Mouse (Mus musculus) erythroid progenitor cell, adult 5-6 weeks (primary cell): ENCODE data around the gene Scaper. TPM values are rescaled to one million over a fixed set of nuclear protein-coding genes. Genes with fewer than 3 reads are reported as not detected.

Experiments used
- ATAC-seq: replicated peaks from 2 replicates; pipeline ENCODE4 v1.8.0; 2016; ENCODE audit warnings: moderate number of reproducible peaks, mild to moderate bottlenecking, moderate TSS enrichment, inconsistent platforms; ENCODE audit not compliant: poor library complexity, low FRiP score, severe bottlenecking
- total RNA-seq, 2 experiments: library from RNA; stranded (forward) in 1 of 2; stranded (reverse) in 1 of 2; fragments of 150-400 nt in 1 of 2; fragments of 186-747, 209-891 nt in 1 of 2; gene quantifications; 2 replicates each; pipeline versions ENCODE4 v1.2.3 to v1.2.4; 2015 to 2017; ENCODE audit warnings: low replicate concordance in 2 of 2

The Scaper gene
- total RNA-seq, 2 experiments from 2014 or later = 3.4 to 9.1 TPM

DNA sequence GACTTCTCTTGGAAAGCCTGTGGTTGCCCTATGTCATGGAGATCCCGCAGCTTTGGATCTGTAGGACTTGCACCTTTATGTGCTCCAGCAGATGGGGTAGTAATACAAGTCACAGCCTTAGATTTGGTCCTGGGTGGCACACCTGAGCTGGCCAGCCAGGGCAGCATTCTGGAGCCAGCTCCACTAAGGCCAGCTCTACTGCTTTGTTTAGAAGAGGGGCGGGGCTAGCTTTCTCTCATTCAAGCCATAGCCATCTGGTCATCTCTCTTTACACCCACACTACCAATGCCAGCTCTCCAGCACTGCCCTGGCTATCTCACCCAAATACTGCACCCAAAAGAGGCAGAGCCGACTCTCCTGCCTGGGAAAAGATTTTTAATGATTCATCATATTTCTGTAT, 323.2 kb downstream of the Scaper start:
- no peak for ATAC-seq

GRCm38 (mm10) chr9:55609751-55610150, 328.2 kb downstream of the Scaper start:
- no peak for ATAC-seq

DNA sequence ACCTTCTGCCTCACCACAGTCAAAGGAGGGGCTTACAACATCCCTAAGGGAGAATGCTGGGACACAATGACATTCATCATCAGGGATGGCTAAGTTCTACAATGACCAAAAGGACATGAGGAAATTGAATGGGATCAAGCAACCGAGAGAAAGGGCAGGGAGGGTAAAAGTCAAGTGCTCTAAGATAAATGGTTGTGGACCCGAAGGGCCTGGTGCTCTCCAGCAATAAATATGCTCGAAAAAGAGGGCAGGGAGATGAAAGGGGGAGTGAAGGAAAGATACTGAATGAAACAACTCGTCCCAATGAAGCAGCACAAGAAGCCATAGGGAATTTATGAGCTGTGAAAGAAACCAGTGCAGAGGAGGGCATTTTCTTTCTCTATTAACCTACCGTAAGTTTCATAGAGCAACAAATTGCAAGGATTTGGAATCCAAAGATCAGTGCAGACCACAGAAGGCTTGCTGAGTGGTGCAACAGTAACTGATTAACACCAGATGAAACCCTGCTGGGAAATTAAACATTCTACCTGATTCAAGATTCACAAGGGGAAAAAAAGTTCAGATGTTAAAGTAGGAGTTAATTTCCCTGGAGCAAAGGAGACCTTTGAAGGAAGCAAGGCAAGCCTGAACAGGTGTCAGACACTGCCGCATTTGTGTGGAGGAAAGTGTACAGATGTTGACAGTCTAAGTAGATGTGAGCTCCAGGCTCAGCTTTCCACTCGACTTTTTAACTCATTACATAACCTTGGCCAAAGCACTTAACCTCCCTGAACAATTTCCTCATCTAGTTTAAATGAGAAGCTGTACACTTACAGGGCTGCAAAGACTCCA, 329.0 kb downstream of the Scaper start:
- ATAC-seq = no peak

DNA sequence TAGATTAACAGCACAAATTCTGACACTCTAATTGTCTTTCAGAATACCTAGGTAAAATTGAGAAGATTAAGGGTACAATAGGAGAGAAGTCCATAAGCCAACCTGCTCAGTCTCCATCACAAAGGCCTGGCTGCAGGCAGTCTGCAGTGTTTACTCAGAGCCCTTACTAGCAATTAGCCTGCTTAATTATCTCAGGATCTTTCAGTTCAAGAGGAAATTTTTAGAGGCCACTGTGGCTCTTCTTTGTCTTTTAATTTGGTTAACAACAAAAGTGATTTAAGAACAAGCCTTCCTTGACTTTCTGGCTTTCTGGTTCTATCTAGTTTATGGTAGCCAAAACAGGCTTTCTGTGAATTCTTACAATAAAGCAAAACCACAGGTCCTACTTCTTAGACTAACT, 339.3 kb downstream of the Scaper start:
- ATAC-seq = no peak

- ATAC-seq = no peak
Measured at GRCm38 (mm10) chr9:55586141-55586540, 351.8 kb downstream of the Scaper start.

GRCm38 (mm10) chr9:55581414-55581813, 356.5 kb downstream of the Scaper start:
- ATAC-seq = no peak

- ATAC-seq = no peak
Measured at GRCm38 (mm10) chr9:55576571-55576970, 361.3 kb downstream of the Scaper start.

DNA sequence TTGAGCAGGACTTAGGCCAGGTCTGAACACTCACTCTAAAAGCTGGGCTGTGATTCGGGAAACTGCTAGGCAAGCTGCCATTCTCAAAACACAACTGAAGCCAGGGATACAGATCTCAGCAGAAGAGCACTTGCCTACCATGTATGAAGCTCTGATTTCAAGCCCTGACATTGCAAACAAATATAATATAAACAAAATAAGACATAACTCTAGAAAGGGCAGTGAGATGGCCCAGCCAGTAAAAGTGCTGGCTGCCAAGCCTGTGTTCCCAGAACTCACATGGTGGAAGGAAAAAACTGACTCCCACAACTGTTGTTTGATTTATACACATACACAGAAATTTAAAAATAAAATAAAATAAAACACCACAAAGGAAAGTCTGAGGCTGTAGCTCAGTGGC, 366.8 kb downstream of the Scaper start:
- ATAC-seq = no peak

GRCm38 (mm10) chr9:55568466-55569159, 369.3 kb downstream of the Scaper start:
- no peak for ATAC-seq

DNA sequence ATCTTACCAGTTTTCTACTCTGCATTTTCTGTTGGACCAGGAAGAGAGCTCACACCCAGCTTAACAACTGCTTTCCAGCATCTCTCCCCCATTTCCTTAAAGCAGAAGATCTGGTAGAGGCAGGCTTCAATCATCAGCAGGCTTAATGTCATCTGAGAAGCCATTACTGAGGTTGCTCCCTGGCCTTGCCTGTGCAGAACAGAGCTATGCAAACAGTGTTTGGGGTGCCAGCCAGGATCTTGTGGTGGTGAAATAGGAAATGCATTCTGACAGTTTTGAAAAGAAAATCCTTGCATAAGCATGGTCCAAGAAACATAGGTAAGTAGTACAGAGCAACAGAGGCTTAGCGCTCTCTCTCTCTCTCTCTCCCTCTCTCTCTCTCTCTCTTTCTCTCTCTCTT, 377.0 kb downstream of the Scaper start:
- no peak for ATAC-seq

DNA sequence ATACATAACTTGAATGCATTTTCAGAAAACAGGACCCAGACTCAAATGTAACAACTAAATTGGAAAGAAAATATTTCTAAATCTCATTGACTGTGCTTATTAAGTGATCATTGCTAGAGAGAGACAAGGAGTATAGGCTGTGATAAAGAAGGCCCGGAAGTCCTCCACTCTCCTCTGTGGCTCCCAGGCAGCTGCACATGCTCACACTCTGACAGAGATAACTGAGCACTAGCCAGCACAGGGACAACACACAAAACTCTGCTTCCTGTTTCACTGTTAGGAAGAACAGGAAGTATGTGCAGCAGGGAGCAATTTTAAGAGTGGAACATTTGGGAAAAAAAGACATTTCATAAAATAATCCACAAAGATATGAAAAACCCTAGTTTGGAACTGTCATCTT, 382.9 kb downstream of the Scaper start:
- no peak for ATAC-seq

DNA sequence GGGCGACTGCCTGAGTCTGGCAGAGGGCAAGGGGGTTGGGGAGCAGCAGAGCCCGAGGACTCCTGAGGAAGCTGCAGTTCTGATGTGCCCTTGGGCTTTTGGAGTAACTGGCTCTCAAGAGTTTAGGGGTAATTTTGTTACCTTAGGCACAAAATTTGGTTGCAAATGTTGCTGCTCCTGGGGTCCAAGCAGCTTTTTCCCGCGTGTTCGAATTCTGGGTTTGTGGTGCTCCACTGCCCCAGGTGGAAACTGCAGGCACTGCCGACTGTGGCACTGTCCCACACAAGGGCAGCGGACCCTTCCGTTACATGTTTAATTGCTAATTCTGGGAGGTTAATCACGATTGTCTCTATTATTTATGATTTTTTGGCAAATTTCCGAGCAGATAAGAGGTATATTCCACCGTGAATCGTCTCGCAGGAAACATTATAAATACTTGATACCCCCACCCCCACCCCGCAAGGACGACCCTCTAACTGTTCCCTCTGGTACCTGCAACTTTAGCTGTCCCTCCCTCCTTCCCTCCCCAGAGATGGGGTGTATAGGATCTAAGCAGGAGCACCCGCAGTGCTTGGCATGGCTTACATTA, 388.5 kb downstream of the Scaper start:
- ATAC-seq = no peak

- ATAC-seq = no peak
Measured at GRCm38 (mm10) chr9:55548871-55549270, 389.0 kb downstream of the Scaper start.

DNA sequence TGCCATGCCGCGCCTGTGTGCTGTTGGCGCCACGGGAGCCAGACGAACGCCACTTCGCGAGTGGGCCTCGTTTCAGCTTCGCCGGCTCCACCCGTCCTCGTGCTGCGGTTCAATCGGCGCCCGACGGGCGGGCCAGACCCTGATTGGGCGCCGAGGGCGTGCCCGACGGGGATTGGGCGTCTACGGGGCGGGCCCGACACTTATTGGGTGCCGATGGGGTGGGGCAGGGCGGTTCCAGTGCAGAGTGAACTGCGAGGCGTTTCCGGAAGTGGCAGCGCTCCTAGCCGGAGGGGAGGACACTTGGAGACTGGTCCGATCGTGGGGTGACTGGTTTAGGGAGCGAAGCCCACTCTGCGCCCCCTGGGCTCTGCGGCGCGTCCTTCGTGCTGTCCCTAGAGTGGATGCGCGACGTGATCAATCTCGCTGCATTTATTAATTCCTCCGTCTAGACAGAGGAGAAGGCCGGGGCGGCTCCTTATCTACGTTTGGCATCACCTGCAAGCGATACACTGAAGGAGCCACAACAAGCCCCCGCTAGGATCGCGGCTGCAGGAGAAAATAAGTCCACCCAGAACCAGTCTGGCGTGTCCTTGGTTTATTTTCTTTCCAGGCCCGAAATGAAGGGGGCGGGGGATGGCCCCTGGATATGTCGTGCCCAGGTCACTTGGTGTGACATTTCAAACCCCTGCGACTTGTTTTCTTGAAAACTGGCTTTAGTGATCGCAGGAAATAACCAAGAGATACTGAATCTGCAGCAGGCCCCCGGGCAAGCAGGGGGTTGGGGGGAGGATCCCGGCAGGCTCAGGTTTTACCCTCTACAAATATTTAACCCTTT, 391.5 kb downstream of the Scaper start:
- ATAC-seq = peak; percentile 54

- no peak for ATAC-seq
Measured at GRCm38 (mm10) chr9:55545556-55546175, 392.3 kb downstream of the Scaper start.

GRCm38 (mm10) chr9:55544861-55545555, 392.9 kb downstream of the Scaper start:
- no peak for ATAC-seq

- no peak for ATAC-seq
Measured at GRCm38 (mm10) chr9:55543703-55544401, 394.1 kb downstream of the Scaper start.

- ATAC-seq = no peak
Measured at GRCm38 (mm10) chr9:55543336-55543702, 394.6 kb downstream of the Scaper start.
